Mouse (Mus musculus): ENCODE results near the gene Zfp277.

DNA sequence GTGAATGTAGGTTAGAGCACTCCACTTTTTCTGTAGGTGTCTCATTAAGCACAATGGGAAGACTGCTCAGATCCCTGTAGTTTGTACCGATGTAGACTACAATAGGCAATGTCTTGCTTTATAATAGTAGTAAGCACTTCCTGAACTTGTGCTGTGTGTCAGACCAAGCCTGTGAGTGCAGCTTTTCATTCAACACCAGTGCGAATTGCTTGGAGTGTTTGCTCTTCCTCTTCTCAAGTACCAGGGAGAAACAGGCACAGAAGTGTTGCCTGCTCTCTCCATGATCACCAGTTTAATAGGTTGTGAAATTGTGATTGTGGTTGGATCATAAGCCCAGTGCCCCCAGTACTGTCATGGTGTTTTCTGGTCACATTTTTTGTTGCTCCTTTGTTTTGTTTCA lies 18.1 kb upstream of the Zfp277 start:
- no peak for TF ChIP-seq GATA1 (IDR thresholded peaks at IDR 0.05; ENCODE audit: borderline replicate concordance, low read length)
- no peak for TF ChIP-seq FLI1 (IDR thresholded peaks at IDR 0.05; ENCODE audit: low read length)
